Mouse (Mus musculus): ENCODE measurements around the gene Lmo7. TPM values are rescaled to one million over a fixed set of nuclear protein-coding genes. Genes with fewer than 3 reads are reported as not detected.

The Lmo7 gene
- polyA plus RNA-seq, 1 experiment from 2014 or later: 18.7 TPM

DNA sequence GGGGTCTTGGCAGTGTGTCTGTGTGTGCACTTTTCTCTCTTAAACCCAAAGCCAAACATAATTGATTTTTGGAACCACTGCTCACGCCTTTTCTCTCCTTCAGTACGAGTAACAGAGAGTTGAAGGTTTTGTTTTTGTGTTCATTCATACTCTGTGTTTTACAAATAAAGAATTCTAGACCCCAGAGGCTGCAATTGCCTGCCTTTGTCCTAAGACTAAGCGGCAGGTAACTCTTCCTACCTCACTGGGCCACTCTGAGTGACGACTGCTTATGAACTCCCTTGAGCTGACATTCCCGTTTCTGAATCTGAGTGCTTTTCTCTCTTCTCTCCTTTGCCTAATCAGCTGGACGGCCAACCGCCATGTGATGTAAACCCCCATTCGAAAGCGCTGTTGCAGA, 203.8 kb downstream of the Lmo7 start:
- Histone ChIP-seq H3K36me3 (ENCODE audit: control insufficient read depth, insufficient read depth, low read length) (no peaks in the 10 kb centered on the region), H3K4me2 (ENCODE audit: low read length) (no peak overlapping the region), H3K9ac (ENCODE audit: low read length) (no peak overlapping the region), H3K4me1 (replicated peaks; ENCODE audit: control insufficient read depth, insufficient read depth, low read length) (no peaks in the 10 kb centered on the region), H3K27ac (ENCODE audit: low read depth) (no peak overlapping the region), H3K4me3 (ENCODE audit: low read depth, low read length) (no peak overlapping the region), H3K27me3 (replicated peaks; ENCODE audit: control insufficient read depth, insufficient read depth, low read length) (no peaks in the 10 kb centered on the region), H3K9me3 (ENCODE audit: control insufficient read depth, low read length) (no peaks in the 10 kb centered on the region)
- no peak for ATAC-seq (replicated peaks; ENCODE audit: low FRiP score, low TSS enrichment, low read depth)
- 88% methylated on average over 9 of the region's 9 CpGs for WGBS
- no peak for DNase-seq (ENCODE audit: low spot score)

DNA sequence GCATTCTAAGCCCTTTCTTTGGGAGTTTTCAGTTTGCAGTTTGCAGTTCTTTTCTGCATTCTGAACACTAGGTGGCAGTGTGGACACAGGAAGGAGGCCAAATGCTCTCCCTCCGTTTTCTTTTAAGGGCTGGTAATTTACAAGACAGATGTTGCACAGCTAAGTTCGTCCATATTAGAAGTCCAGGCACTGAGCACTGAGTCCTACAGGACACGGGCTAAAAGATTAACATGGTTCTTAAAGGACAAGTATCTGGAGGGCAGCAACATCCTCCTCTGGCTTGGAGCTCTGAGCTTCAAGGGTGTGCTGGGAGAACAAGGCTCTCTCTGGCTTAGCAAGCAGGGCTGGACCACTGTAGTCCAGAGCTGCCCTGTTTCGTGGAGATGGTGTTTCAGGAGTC, 213.2 kb downstream of the Lmo7 start:
- Histone ChIP-seq H3K4me2 (ENCODE audit: low read length) (peak overlapping the region; percentile 35), H3K4me3 (ENCODE audit: low read depth, low read length) (no peak overlapping the region), H3K4me1 (replicated peaks; ENCODE audit: control insufficient read depth, insufficient read depth, low read length) (no peaks in the 10 kb centered on the region), H3K27ac (ENCODE audit: low read depth) (no peak overlapping the region), H3K9me3 (ENCODE audit: control insufficient read depth, low read length) (no peaks in the 10 kb centered on the region), H3K27me3 (replicated peaks; ENCODE audit: control insufficient read depth, insufficient read depth, low read length) (no peaks in the 10 kb centered on the region), H3K36me3 (ENCODE audit: control insufficient read depth, insufficient read depth, low read length) (no peaks in the 10 kb centered on the region), H3K9ac (ENCODE audit: low read length) (no peak overlapping the region)
- DNase-seq (ENCODE audit: low spot score) (peak; percentile 75), ATAC-seq (replicated peaks; ENCODE audit: low FRiP score, low TSS enrichment, low read depth) (0 out of 2 replicates have a peak, but pooled peaks have one; percentile 39)
- under 1% methylated on average over 4 of the region's 4 CpGs for WGBS

DNA sequence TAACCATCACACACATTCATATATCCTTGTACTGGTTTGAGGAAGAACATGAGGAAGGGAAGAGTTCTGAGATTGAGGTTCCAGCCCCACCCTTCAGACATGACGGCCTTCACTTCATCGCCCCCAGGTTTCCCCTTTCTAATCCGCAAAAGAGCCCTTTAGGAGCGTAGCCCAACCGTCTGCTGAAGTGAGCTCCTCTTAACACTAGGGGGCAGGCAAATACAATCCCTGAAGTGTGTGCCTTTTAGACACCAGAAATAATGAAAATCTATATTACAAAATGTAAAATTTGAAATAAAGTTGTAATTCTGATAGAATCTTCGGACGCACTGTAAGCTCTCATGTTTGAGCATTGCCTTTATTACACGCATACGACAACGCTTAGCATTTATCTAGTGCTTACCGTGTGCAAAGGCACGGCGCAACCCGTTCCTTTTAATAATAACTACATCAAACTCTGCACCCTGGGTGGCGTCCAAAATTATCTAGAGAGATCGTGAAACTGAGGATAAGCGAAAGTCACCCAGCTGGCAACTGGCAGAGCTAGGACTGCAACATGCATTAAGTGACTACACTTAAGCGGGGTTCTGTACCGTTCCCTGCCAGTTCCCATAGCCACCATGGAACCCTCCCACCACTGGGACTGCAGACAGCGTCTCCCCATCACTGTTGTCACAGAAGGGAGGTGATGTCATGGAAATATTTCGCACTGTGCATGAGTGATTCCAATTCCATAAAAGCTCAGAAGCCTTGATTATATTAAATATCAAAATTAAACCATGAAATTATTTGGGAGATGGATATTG, 217.2 kb downstream of the Lmo7 start:
- no peaks in the 10 kb centered on the region for H3K27me3 ChIP-seq (replicated peaks; ENCODE audit: control insufficient read depth, insufficient read depth, low read length)
- no peak overlapping the region for H3K4me3 ChIP-seq (ENCODE audit: low read depth, low read length)
- WGBS: 56% methylated on average over 21 of the region's 21 CpGs
- ATAC-seq (replicated peaks; ENCODE audit: low FRiP score, low TSS enrichment, low read depth) (no peak; the same call in 1 of the 2 replicates), DNase-seq (ENCODE audit: low spot score) (peak; percentile 61)
- H3K27ac ChIP-seq (ENCODE audit: low read depth): no peak overlapping the region
- no peak overlapping the region for H3K9ac ChIP-seq (ENCODE audit: low read length)
- H3K4me1 ChIP-seq (replicated peaks; ENCODE audit: control insufficient read depth, insufficient read depth, low read length): no peaks in the 10 kb centered on the region
- H3K36me3 ChIP-seq (ENCODE audit: control insufficient read depth, insufficient read depth, low read length): no peaks in the 10 kb centered on the region
- H3K9me3 ChIP-seq (ENCODE audit: control insufficient read depth, low read length): no peaks in the 10 kb centered on the region
- no peak overlapping the region for H3K4me2 ChIP-seq (ENCODE audit: low read length)

DNA sequence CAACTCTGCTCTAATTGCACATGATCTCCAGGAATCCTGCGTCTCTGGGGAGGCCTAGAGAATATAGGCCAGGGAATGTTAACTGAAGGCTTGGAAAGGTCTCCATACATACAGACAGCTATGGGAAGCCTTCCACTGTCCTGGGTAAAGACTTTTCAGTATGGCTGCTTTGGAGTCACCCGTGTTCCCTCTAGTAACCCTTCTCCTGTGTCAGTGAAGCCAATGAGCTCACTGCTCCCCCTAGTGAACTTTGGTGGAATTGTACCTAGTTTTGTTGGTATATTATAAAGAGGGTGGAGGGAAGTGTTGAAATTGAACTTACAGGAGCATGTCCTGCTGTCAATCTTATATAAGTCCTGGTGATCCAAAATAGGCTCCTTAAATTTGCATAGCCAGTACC, 219.4 kb downstream of the Lmo7 start:
- 43% methylated on average over 2 of the region's 2 CpGs for WGBS
- no peaks in the 10 kb centered on the region for H3K36me3 ChIP-seq (ENCODE audit: control insufficient read depth, insufficient read depth, low read length)
- DNase-seq (ENCODE audit: low spot score) (no peak), ATAC-seq (replicated peaks; ENCODE audit: low FRiP score, low TSS enrichment, low read depth) (peak; percentile 38; the same call in 1 of the 2 replicates)
- no peak overlapping the region for H3K4me3 ChIP-seq (ENCODE audit: low read depth, low read length)
- no peak overlapping the region for H3K4me2 ChIP-seq (ENCODE audit: low read length)
- no peaks in the 10 kb centered on the region for H3K27me3 ChIP-seq (replicated peaks; ENCODE audit: control insufficient read depth, insufficient read depth, low read length)
- H3K27ac ChIP-seq (ENCODE audit: low read depth): no peak overlapping the region
- H3K9me3 ChIP-seq (ENCODE audit: control insufficient read depth, low read length): no peaks in the 10 kb centered on the region
- H3K9ac ChIP-seq (ENCODE audit: low read length): no peak overlapping the region
- H3K4me1 ChIP-seq (replicated peaks; ENCODE audit: control insufficient read depth, insufficient read depth, low read length): no peaks in the 10 kb centered on the region

DNA sequence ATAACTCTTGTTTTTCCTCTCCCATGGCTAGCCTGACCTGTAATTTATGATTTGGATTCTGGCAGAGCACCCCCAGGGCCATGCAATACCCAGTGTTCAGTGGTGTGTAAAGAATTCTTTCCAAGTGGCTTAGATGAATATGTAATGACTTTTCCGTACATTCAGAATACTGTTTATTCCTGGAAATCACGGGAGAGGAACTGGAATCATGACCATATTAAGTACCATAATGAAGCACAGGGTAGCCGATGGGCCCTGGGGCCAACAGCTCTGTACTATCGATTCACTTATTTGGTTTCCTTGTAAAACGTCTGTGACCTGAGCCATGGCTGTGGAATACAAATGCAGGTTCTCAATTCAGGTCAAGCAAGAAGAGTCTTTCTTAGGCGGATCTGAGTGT, 221.3 kb downstream of the Lmo7 start:
- H3K27me3 ChIP-seq (replicated peaks; ENCODE audit: control insufficient read depth, insufficient read depth, low read length): no peaks in the 10 kb centered on the region
- DNase-seq (ENCODE audit: low spot score) (no peak), ATAC-seq (replicated peaks; ENCODE audit: low FRiP score, low TSS enrichment, low read depth) (no peak)
- H3K36me3 ChIP-seq (ENCODE audit: control insufficient read depth, insufficient read depth, low read length): no peaks in the 10 kb centered on the region
- H3K4me2 ChIP-seq (ENCODE audit: low read length): no peak overlapping the region
- no peaks in the 10 kb centered on the region for H3K4me1 ChIP-seq (replicated peaks; ENCODE audit: control insufficient read depth, insufficient read depth, low read length)
- no peak overlapping the region for H3K4me3 ChIP-seq (ENCODE audit: low read depth, low read length)
- H3K9ac ChIP-seq (ENCODE audit: low read length): no peak overlapping the region
- no peaks in the 10 kb centered on the region for H3K9me3 ChIP-seq (ENCODE audit: control insufficient read depth, low read length)
- H3K27ac ChIP-seq (ENCODE audit: low read depth): no peak overlapping the region
- 89% methylated on average over 6 of the region's 6 CpGs for WGBS

DNA sequence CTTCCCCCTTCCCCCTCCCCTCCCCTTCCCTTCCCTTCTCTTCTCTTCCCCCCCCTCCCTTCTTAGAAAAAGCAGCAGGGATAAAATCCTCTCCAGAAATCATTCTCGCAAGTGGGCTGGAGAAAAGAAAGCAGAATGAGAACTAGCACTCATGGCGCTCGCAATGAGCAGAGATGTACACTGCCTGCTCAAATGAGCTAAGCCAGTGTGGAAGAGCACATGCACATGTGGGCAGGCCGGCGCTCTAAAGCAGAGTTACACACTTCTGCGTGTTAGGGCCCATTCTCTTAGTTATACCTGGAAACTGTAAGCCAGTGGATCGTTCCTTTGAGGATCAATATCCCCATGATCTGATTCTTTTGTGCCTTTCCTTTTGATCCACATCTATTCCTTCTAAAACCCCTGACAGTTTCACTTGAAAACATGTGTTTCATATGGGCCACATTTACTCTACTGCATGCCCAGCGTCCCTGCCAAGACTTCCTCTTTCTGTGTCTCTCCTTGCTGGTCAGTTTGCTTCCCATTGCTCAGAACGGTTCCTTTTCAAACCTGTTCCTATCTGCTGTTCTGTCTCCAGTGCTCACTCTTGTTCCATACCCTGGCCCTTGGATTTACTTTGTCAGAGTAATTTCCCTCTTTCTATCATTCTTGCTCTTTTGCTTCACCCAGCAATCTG, 224.2 kb downstream of the Lmo7 start:
- no peaks in the 10 kb centered on the region for H3K4me1 ChIP-seq (replicated peaks; ENCODE audit: control insufficient read depth, insufficient read depth, low read length)
- no peak overlapping the region for H3K27ac ChIP-seq (ENCODE audit: low read depth)
- H3K36me3 ChIP-seq (ENCODE audit: control insufficient read depth, insufficient read depth, low read length): no peaks in the 10 kb centered on the region
- ATAC-seq (replicated peaks; ENCODE audit: low FRiP score, low TSS enrichment, low read depth) (no peak), DNase-seq (ENCODE audit: low spot score) (no peak)
- H3K9ac ChIP-seq (ENCODE audit: low read length): no peak overlapping the region
- no peak overlapping the region for H3K4me2 ChIP-seq (ENCODE audit: low read length)
- no peaks in the 10 kb centered on the region for H3K9me3 ChIP-seq (ENCODE audit: control insufficient read depth, low read length)
- H3K27me3 ChIP-seq (replicated peaks; ENCODE audit: control insufficient read depth, insufficient read depth, low read length): no peaks in the 10 kb centered on the region
- 85% methylated on average over 9 of the region's 9 CpGs for WGBS
- no peak overlapping the region for H3K4me3 ChIP-seq (ENCODE audit: low read depth, low read length)

DNA sequence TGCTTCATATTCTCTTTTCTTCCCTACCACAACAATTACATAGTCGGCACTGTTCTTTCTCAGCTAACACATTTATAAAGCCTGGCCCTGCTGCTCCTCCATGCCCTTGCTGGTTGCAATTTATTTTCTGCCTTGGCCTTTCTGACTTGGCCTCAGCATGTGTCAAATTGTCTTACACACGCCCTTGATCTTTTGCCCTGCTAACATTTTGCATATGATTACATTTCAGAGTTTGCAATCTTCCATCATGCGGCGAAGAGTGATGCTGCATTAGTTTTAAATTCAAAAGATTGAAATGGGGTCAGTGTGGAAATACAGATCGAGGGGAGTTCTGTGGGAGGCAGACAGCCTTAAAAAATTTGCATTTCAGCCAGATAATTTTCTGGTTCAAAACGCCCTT, 234.6 kb downstream of the Lmo7 start:
- no peak overlapping the region for H3K4me3 ChIP-seq (ENCODE audit: low read depth, low read length)
- H3K36me3 ChIP-seq (ENCODE audit: control insufficient read depth, insufficient read depth, low read length): no peaks in the 10 kb centered on the region
- ATAC-seq (replicated peaks; ENCODE audit: low FRiP score, low TSS enrichment, low read depth) (no peak), DNase-seq (ENCODE audit: low spot score) (no peak)
- H3K4me1 ChIP-seq (replicated peaks; ENCODE audit: control insufficient read depth, insufficient read depth, low read length): no peaks in the 10 kb centered on the region
- no peak overlapping the region for H3K9ac ChIP-seq (ENCODE audit: low read length)
- no peak overlapping the region for H3K4me2 ChIP-seq (ENCODE audit: low read length)
- H3K27ac ChIP-seq (ENCODE audit: low read depth): no peak overlapping the region
- 84% methylated on average over 6 of the region's 6 CpGs for WGBS
- no peaks in the 10 kb centered on the region for H3K9me3 ChIP-seq (ENCODE audit: control insufficient read depth, low read length)
- no peaks in the 10 kb centered on the region for H3K27me3 ChIP-seq (replicated peaks; ENCODE audit: control insufficient read depth, insufficient read depth, low read length)

DNA sequence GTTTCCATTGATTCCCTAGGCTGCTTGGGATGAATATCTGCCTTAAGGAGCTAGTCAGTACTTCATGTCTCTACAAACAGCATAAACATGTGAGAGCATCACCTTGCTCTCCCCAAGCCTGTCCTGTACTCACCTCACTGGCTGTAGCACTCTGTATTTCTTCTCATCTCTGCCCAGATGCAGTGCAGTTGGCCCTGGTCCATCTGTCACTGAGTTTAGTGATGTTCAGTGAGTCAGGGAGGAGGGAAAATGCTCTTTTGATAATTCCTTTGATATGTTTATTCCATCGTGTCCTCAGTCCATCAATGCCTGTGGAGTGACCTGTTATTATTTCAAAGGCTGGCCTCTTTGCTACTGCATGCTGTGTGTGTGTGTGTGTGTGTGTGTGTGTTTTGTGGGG, 235.2 kb downstream of the Lmo7 start:
- H3K36me3 ChIP-seq (ENCODE audit: control insufficient read depth, insufficient read depth, low read length): no peaks in the 10 kb centered on the region
- H3K4me3 ChIP-seq (ENCODE audit: low read depth, low read length): no peak overlapping the region
- H3K4me2 ChIP-seq (ENCODE audit: low read length): no peak overlapping the region
- ATAC-seq (replicated peaks; ENCODE audit: low FRiP score, low TSS enrichment, low read depth): no peak
- no peak for DNase-seq (ENCODE audit: low spot score)
- 80% methylated on average over 1 of the region's 1 CpGs for WGBS
- H3K27ac ChIP-seq (ENCODE audit: low read depth): no peak overlapping the region
- H3K9me3 ChIP-seq (ENCODE audit: control insufficient read depth, low read length): no peaks in the 10 kb centered on the region
- H3K4me1 ChIP-seq (replicated peaks; ENCODE audit: control insufficient read depth, insufficient read depth, low read length): no peaks in the 10 kb centered on the region
- H3K27me3 ChIP-seq (replicated peaks; ENCODE audit: control insufficient read depth, insufficient read depth, low read length): no peaks in the 10 kb centered on the region
- no peak overlapping the region for H3K9ac ChIP-seq (ENCODE audit: low read length)

DNA sequence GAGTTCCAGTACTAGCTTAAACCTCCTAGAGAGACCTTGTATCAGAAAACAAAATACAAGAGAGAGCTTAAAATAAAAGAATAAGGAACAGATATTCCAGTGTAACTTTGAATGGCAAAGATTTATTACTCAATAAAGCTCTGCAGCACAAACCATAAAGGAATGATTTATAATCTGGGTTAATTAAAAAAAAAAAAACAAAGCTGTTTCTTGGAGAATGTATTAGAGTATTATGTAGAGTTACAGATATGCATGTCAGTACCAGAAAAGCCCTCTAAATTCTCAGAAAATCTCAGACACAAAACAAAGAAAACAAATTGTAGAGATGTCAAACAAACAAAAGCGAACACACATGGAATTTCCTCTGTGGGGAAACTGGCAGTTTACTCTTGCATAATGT, 243.0 kb downstream of the Lmo7 start:
- H3K9me3 ChIP-seq (ENCODE audit: control insufficient read depth, low read length): no peaks in the 10 kb centered on the region
- no peak overlapping the region for H3K27ac ChIP-seq (ENCODE audit: low read depth)
- no peaks in the 10 kb centered on the region for H3K27me3 ChIP-seq (replicated peaks; ENCODE audit: control insufficient read depth, insufficient read depth, low read length)
- DNase-seq (ENCODE audit: low spot score) (no peak), ATAC-seq (replicated peaks; ENCODE audit: low FRiP score, low TSS enrichment, low read depth) (no peak)
- no peaks in the 10 kb centered on the region for H3K36me3 ChIP-seq (ENCODE audit: control insufficient read depth, insufficient read depth, low read length)
- H3K4me2 ChIP-seq (ENCODE audit: low read length): no peak overlapping the region
- no peaks in the 10 kb centered on the region for H3K4me1 ChIP-seq (replicated peaks; ENCODE audit: control insufficient read depth, insufficient read depth, low read length)
- 85% methylated on average over 1 of the region's 1 CpGs for WGBS
- no peak overlapping the region for H3K9ac ChIP-seq (ENCODE audit: low read length)
- no peak overlapping the region for H3K4me3 ChIP-seq (ENCODE audit: low read depth, low read length)

All from intestine, embryonic 14.5 days (tissue).